Mouse (Mus musculus): ENCODE data around the gene Tgfb2.

Tgfb2 gene

GRCm38 (mm10) chr1:186656732-186657329, 49.0 kb downstream of the Tgfb2 start:
- DNase-seq (ENCODE audit: low read depth, low spot score): no peak

DNA sequence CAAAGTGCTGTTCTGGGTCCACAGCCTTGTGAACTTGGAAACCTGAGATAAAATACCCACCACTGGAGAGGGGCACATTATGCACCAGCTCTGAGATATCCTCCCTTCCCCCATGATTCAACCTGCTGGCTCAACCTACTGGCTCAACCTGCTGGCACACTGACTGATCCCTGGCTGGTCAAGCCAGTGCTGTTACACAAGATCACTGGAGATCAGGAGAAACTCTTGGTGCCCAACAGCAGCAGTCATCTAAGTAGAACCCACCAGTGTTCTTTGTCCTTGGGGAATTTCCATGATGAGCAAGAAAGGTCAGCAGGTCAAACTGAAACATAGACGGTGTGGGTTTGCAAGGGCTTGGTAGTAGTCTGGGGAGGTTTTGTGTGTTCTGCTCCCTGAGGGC, 49.6 kb downstream of the Tgfb2 start:
- no peak for DNase-seq (ENCODE audit: low read depth, low spot score)

GRCm38 (mm10) chr1:186655096-186655495, 50.7 kb downstream of the Tgfb2 start:
- DNase-seq (ENCODE audit: low read depth, low spot score): no peak

GRCm38 (mm10) chr1:186652208-186652607, 53.6 kb downstream of the Tgfb2 start:
- no peak for DNase-seq (ENCODE audit: low read depth, low spot score)

- peak; percentile 38 for DNase-seq (ENCODE audit: low read depth, low spot score)
These were observed 55.8 kb downstream of the Tgfb2 start for GRCm38 (mm10) chr1:186650011-186650410.

DNA sequence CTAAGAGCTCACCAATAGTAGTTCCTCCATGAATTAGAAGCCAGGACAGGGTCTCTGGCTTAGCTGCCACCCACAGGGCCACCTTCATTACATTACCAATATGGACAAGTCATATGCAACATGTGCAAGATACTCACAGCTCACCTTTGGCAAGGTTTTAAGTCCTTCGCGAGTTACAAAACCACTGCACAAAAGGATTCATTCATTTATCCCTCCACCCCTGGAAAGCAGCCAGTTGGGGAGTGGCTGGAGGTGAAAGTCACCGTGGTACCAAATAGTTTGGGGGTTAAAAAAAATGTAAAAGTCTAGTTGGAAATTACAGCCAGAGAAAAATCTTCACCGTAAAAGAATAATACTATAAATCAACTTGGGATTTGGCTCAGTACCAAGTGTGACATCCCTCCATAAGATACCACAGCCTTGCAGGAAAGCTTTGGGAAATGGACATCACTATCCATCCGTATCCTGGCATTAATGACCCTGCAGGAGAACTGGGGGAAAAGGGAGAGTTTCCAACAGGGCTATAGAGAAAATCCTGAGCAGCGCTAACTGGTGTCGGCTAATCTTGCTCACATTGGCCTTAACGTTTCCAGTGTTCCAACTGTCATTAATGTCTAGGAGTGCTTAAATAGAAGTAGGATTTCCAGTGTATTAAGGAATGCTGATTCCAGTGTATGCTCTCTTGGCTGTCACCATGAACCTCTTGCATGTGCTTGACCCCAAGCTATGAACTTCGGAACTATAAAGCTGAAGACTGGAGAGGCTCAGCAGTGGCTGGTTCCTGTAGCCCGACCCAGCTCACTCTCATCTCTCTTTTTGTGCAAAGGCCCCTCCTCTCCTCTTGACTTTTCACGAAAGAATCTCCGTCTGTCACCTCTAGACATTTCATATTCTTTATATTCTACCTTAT, 68.2 kb downstream of the Tgfb2 start:
- DNase-seq (ENCODE audit: low read depth, low spot score): no peak

- DNase-seq (ENCODE audit: low read depth, low spot score): no peak
These were observed 70.7 kb downstream of the Tgfb2 start for GRCm38 (mm10) chr1:186635045-186635444.

DNA sequence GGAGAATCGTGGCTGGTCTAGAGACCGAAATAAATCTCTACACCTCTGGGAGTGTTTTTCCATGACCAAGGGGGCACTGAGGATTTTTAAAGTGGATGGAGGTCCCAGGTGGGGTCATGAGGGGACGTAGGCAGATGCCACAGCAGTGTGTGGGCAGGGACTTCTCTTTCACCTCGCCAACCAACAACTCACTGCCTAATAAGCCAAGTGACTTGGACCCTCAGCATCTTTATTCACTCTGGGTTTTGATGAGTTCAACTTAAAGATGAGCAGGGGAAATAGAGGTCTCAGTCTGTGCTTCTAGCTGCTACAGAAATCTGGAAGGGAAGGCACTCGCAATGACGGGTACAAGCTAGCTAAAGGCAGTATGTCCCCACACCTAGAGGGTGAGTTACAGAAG, 74.3 kb downstream of the Tgfb2 start:
- no peak for DNase-seq (ENCODE audit: low read depth, low spot score)

- DNase-seq (ENCODE audit: low read depth, low spot score): no peak
These were observed 74.8 kb downstream of the Tgfb2 start for GRCm38 (mm10) chr1:186630971-186631370.

- no peak for DNase-seq (ENCODE audit: low read depth, low spot score)
These were observed 78.3 kb downstream of the Tgfb2 start for GRCm38 (mm10) chr1:186627451-186627995.

GRCm38 (mm10) chr1:186624474-186624873, 81.3 kb downstream of the Tgfb2 start:
- DNase-seq (ENCODE audit: low read depth, low spot score): no peak

DNA sequence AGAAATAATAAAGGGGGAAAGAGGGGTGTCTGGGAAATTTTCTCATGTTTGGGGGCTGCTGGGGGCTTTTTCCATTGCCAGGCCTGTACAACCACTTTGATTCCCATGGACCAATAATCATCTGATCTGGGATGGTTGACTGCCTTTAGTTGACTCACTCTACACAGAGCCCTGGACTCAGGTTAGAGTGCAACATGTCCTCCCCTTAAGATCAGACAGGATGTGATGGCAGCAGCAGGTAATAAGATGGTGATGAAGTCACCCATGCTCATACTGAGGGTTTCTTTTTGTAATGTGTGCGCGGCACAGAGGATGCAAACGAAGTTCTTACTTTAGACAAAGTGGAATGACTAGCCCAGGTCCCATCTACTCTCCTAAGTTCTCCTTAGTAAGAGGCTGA, 84.0 kb downstream of the Tgfb2 start:
- no peak for DNase-seq (ENCODE audit: low read depth, low spot score)

DNA sequence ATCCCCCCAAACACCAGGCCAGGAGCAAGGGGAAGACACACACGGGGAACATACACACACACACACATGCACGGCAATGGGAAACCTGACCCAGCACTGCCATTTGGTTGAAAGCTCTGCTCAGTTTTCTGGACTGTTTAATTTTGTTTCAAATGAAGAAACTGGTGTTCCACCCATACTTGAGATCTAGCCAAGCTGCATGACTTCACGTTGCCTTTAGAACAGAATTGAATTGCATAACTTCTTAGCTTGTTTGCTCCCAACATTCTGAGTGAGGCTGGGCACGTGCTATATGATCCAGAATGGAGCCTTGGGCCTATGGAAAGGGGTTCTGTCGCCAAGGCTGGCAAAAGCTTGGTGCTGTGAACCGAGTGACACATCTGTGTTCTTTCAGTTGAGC, 87.5 kb downstream of the Tgfb2 start:
- DNase-seq (ENCODE audit: low read depth, low spot score): no peak

DNA sequence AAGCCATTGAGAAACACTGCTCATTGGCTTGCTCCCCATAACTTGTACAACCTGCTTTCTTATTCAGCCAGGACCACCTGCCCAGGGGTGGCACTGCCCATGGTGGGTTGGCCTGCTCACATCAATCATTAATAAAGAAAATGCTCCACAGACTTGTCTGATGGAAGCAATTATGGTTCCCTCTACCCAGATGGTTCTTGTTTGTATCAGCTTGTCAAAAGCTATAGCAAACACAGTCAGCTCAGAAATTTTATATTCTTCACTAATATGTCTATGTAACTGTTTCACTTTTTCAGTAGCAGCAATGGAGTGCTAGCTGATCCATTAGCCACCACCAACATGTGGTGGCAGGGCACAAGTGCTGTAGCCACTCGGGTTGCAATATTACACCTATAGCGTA, 94.4 kb downstream of the Tgfb2 start:
- DNase-seq (ENCODE audit: low read depth, low spot score): no peak

DNA sequence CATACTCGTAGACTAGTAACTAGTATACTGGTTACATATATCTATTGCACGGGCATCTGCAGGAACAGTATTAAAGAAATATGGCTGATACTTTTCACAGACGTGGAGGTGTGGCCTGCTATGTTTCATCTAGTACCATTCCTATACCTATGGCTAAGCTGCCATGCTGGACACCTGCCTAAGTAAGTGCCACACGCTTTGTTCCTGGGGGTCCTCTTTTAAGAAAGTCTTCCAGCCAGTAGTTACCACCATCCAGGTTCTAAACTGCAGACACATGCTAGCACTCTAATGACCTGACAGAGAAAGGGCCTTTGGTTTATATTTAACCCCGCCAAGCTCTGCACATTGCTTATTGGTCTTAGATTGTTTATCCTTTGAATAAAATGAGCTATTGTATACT, 95.3 kb downstream of the Tgfb2 start:
- no peak for DNase-seq (ENCODE audit: low read depth, low spot score)

DNA sequence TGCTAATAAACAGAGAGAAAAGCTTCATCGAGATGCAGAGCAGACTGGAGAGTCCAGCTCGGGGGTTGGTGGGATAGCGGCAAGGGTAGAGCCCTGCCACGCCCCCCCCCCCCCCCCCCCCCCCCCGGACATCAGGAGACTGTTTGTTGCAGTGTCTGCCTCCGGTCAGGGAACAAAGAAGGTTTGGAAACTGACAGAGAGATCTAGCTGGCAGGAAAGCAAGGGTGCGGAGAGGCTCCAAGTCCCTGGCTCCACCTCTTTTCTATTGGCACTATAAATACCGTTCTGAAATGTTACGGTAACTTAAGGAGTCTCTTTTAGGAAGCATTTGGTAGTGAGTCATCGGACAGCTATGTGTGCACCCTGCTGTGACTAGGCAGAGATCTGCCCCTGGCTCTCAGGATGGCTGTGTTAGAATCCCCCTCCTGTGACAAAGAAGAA, 96.0 kb downstream of the Tgfb2 start:
- DNase-seq (ENCODE audit: low read depth, low spot score): peak; percentile 84

- DNase-seq (ENCODE audit: low read depth, low spot score): no peak
These were observed 97.7 kb downstream of the Tgfb2 start for GRCm38 (mm10) chr1:186608116-186608515.

GRCm38 (mm10) chr1:186605635-186606034, 100.2 kb downstream of the Tgfb2 start:
- DNase-seq (ENCODE audit: low read depth, low spot score): no peak

DNA sequence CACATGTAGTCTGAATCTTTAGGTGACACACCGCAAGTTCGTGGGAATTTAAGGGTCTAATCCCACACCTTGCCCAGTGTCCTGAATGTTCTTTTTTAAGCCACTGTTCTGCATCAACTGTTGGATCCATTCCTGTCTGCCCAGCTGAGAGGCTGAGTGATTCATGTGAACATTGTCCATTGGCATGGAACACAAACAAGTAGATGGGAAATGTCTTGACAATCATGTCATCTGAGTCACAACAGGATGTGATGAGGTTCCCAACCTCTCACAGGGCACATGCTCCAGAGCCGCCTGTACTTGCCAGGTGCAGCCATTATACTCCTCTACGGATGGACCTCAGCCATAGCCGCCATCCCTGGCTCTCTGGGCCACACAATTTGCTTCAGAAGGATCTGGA, 101.7 kb downstream of the Tgfb2 start:
- DNase-seq (ENCODE audit: low read depth, low spot score): no peak

DNA sequence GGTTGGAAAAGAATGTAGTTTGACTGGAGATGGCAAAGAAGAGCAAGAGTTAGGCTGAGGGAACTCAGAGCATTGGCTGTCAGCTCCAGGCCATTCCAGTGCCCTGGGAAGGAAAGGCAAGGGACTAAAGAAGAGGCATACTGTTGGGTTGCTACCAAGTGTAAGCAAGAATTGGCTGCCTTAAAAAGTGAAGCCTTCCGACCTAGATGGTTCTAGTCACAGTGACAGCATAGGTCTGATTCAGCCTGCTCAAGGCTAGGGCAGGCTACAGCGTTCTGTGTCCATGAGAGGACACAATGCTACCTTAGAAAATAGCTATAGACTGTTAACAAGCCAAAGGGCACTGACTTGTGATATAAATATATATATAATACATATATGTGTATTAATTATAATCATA, 117.6 kb downstream of the Tgfb2 start:
- no peak for DNase-seq (ENCODE audit: low read depth, low spot score)

- no peak for DNase-seq (ENCODE audit: low read depth, low spot score)
These were observed 118.6 kb downstream of the Tgfb2 start for GRCm38 (mm10) chr1:186587065-186587804.

- no peak for DNase-seq (ENCODE audit: low read depth, low spot score)
These were observed 120.1 kb downstream of the Tgfb2 start for GRCm38 (mm10) chr1:186585571-186586164.
